ENCODE assay signal across 29 mouse cellular contexts in the genomic region with DNA sequence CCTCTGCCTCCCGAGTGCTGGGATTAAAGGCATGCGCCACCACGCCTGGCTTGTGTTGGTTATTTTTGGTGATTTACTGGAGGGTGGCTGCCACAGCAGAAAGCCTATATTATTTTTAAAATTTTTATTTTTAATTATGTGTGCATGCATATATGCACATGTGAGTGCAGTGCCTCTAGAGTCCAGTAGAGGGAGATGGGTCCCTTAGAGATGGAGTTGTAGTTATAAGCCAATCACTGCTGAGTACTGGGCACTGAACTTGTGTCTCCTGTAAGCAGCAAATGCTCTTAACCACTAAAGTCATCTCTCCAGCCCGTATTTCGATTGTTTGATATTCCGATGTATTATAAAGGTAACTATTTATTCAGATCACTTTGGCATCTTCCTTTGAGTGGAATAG. TPM values are rescaled to one million over a fixed set of nuclear protein-coding genes. Genes with fewer than 3 reads are reported as not detected.
A peak's percentile ranks its signal among the peaks of the same experiment; 100 is the strongest.
DNase-seq lines count a peak whose midpoint lies in the region; ATAC-seq and TF ChIP-seq lines count a peak whose summit lies in the region.
"Had no signal": no experiment of that assay in that cellular context is flagged by ENCODE, and none has a peak within 500 bp of the region (broad histone marks: within the 10 kb centered on the region; RNA-seq: fewer than 3 reads in every experiment).

No protein-coding gene starts in this region.

- H3K4me3 ChIP-seq in left cerebral cortex, adult 2 months, result no peak overlapping the region
- H3K4me3 ChIP-seq: embryonic facial prominence, embryonic 10.5 days; forebrain, embryonic 12.5 days; limb, embryonic 13.5 days; midbrain, embryonic 10.5 days had no signal

- intact Hi-C loops in left cerebral cortex, adult 2 months (cut with DNase I), result no loop called here
- intact Hi-C loops in left cerebral cortex, postnatal 10 days (cut with DNase I), result no loop called here

- no peak for ATAC-seq in CD4-positive, CD25-positive, alpha-beta regulatory T cell, adult 4 months
- ATAC-seq in inflammation-experienced regulatory T-cells, adult 6 months, result no peak

- DNase-seq in CD4-positive, CD25-positive, alpha-beta regulatory T cell, adult 2 months (ENCODE audit: low read depth, low spot score), result peak; percentile 12
- no peak for DNase-seq in left cerebral cortex, adult 2 months (ENCODE audit: extremely low spot score in 1 of 2, low spot score in 2 of 2)
- DNase-seq in left cerebral cortex, postnatal 10 days (ENCODE audit: extremely low spot score in 1 of 2, low spot score in 2 of 2), result no peak
- DNase-seq in A20 (ENCODE audit: low read depth, low spot score) (peak; percentile 18), ZHBTc4 (ENCODE audit: low read depth, low spot score) (peak; percentile 47)
- no peak for DNase-seq in yolk sac, embryonic 10.5 days (ENCODE audit: low spot score)
- DNase-seq: cerebellum, adult 2 months; gastrocnemius, postnatal 14 days; kidney, adult 9 months; kidney, postnatal 25 days; lung, postnatal 4 days; right cerebral cortex, adult 18-20 months; thymus, postnatal 25 days had no signal

- TF ChIP-seq CTCF in left cerebral cortex, adult 2 months (IDR thresholded peaks at IDR 0.05), result peak; percentile 21

- no peak overlapping the region for H3K27ac ChIP-seq in left cerebral cortex, adult 2 months
- H3K27ac ChIP-seq: embryonic facial prominence, embryonic 10.5 days; forebrain, embryonic 12.5 days; limb, embryonic 13.5 days; midbrain, embryonic 10.5 days had no signal

RNA-seq across cellular contexts. Expression of gene 1700001J03Rik, which starts 15.5 kb away (rescaled TPM):
- polyA plus RNA-seq in CD4-positive, CD25-positive, alpha-beta regulatory T cell, adult 4 months (2017; shearing (Covaris generic)), result 1 to 10 TPM in 1 of 2 experiments, under 1 TPM in 1; 0.42 to 1.2 TPM
- 1 to 10 TPM; 1.2 to 1.7 TPM for total RNA-seq in left cerebral cortex, adult 2 months (2021)
- total RNA-seq in left cerebral cortex, postnatal 10 days (2021), result under 1 TPM in 1 of 2 experiments, not detected in 1; 0.47 TPM
- polyA plus RNA-seq in inflammation-experienced regulatory T-cells, adult 6 months (2017; shearing (Covaris generic)), result 1 to 10 TPM in 2 of 3 experiments, not detected in 1; 1.4 to 1.6 TPM
- total RNA-seq: common myeloid progenitor, adult 5-6 weeks; monocyte, adult 5-6 weeks had no signal
- polyA plus RNA-seq: embryonic facial prominence, embryonic 10.5 days; forebrain, embryonic 12.5 days; heart, postnatal 0 days; hindbrain, embryonic 11.5 days; limb, embryonic 13.5 days; liver, embryonic 16.5 days; midbrain, embryonic 10.5 days; neural tube, embryonic 11.5 days had no signal

RNA-seq across cellular contexts. Expression of gene Rnf6, which starts 20.8 kb away (rescaled TPM):
- 100 to 1,000 TPM in 1 of 2 experiments, 10 to 100 TPM in 1; 84.5 to 104 TPM for polyA plus RNA-seq in CD4-positive, CD25-positive, alpha-beta regulatory T cell, adult 4 months (2017; shearing (Covaris generic))
- 10 to 100 TPM; 76.0 to 80.1 TPM for total RNA-seq in left cerebral cortex, adult 2 months (2021)
- 10 to 100 TPM; 39.3 to 39.9 TPM for total RNA-seq in left cerebral cortex, postnatal 10 days (2021)
- polyA plus RNA-seq in inflammation-experienced regulatory T-cells, adult 6 months (2017; shearing (Covaris generic)), result 10 to 100 TPM; 83.6 to 88.9 (median 84.8) TPM

RNA-seq across cellular contexts. Expression of gene Gm6309, which starts 30.1 kb away (rescaled TPM):
- not detected for polyA plus RNA-seq in CD4-positive, CD25-positive, alpha-beta regulatory T cell, adult 4 months (2017; shearing (Covaris generic))
- not detected for total RNA-seq in left cerebral cortex, adult 2 months (2021)
- not detected for total RNA-seq in left cerebral cortex, postnatal 10 days (2021)
- not detected for polyA plus RNA-seq in inflammation-experienced regulatory T-cells, adult 6 months (2017; shearing (Covaris generic))
- total RNA-seq: adrenal gland, adult 18-20 months; common myeloid progenitor, adult 5-6 weeks; gastrocnemius, postnatal 14 days; layer of hippocampus, postnatal 14 days; left cerebral cortex, postnatal 14 days; monocyte, adult 5-6 weeks had no signal
- polyA plus RNA-seq: cerebellum, adult 2 months; embryonic facial prominence, embryonic 10.5 days; forebrain, embryonic 12.5 days; frontal cortex, adult 2 months; heart, postnatal 0 days; hindbrain, embryonic 11.5 days; limb, embryonic 13.5 days; liver, embryonic 16.5 days; midbrain, embryonic 10.5 days; neural tube, embryonic 11.5 days had no signal

RNA-seq across cellular contexts. Expression of gene Cdk8, which starts 30.4 kb away (rescaled TPM):
- polyA plus RNA-seq in CD4-positive, CD25-positive, alpha-beta regulatory T cell, adult 4 months (2017; shearing (Covaris generic)), result 10 to 100 TPM; 11.3 to 15.1 TPM
- total RNA-seq in left cerebral cortex, adult 2 months (2021), result 10 to 100 TPM; 42.6 to 44.0 TPM
- total RNA-seq in left cerebral cortex, postnatal 10 days (2021), result 10 to 100 TPM; 45.8 to 49.5 TPM
- 10 to 100 TPM in 2 of 3 experiments, 1 to 10 TPM in 1; 9.7 to 19.8 (median 17.5) TPM for polyA plus RNA-seq in inflammation-experienced regulatory T-cells, adult 6 months (2017; shearing (Covaris generic))

RNA-seq across cellular contexts. Expression of gene Gm5565, which starts 40.2 kb away (rescaled TPM):
- polyA plus RNA-seq in CD4-positive, CD25-positive, alpha-beta regulatory T cell, adult 4 months (2017; shearing (Covaris generic)), result not detected
- total RNA-seq in left cerebral cortex, adult 2 months (2021), result not detected
- not detected for total RNA-seq in left cerebral cortex, postnatal 10 days (2021)
- polyA plus RNA-seq in inflammation-experienced regulatory T-cells, adult 6 months (2017; shearing (Covaris generic)), result not detected
- total RNA-seq: adrenal gland, adult 18-20 months; common myeloid progenitor, adult 5-6 weeks; gastrocnemius, postnatal 14 days; layer of hippocampus, postnatal 14 days; left cerebral cortex, postnatal 14 days; monocyte, adult 5-6 weeks had no signal
- polyA plus RNA-seq: cerebellum, adult 2 months; embryonic facial prominence, embryonic 10.5 days; forebrain, embryonic 12.5 days; frontal cortex, adult 2 months; heart, postnatal 0 days; hindbrain, embryonic 11.5 days; limb, embryonic 13.5 days; liver, embryonic 16.5 days; midbrain, embryonic 10.5 days; neural tube, embryonic 11.5 days had no signal

Comparison
In these comparisons a context has a peak if more than half of its experiments do, and no peak if none do; other contexts are left out.
1. DNase-seq: peak in CD4-positive, CD25-positive, alpha-beta regulatory T cell, adult 2 months (single experiment), A20 (single experiment) and ZHBTc4 (single experiment); none in left cerebral cortex, adult 2 months (0 of 2), left cerebral cortex, postnatal 10 days (0 of 2) and yolk sac, embryonic 10.5 days (single experiment).